Mouse (Mus musculus): ENCODE measurements around the gene Irs4. TPM values are rescaled to one million over a fixed set of nuclear protein-coding genes. Genes with fewer than 3 reads are reported as not detected.

Gene Irs4
- not detected for total RNA-seq (2022)

DNA sequence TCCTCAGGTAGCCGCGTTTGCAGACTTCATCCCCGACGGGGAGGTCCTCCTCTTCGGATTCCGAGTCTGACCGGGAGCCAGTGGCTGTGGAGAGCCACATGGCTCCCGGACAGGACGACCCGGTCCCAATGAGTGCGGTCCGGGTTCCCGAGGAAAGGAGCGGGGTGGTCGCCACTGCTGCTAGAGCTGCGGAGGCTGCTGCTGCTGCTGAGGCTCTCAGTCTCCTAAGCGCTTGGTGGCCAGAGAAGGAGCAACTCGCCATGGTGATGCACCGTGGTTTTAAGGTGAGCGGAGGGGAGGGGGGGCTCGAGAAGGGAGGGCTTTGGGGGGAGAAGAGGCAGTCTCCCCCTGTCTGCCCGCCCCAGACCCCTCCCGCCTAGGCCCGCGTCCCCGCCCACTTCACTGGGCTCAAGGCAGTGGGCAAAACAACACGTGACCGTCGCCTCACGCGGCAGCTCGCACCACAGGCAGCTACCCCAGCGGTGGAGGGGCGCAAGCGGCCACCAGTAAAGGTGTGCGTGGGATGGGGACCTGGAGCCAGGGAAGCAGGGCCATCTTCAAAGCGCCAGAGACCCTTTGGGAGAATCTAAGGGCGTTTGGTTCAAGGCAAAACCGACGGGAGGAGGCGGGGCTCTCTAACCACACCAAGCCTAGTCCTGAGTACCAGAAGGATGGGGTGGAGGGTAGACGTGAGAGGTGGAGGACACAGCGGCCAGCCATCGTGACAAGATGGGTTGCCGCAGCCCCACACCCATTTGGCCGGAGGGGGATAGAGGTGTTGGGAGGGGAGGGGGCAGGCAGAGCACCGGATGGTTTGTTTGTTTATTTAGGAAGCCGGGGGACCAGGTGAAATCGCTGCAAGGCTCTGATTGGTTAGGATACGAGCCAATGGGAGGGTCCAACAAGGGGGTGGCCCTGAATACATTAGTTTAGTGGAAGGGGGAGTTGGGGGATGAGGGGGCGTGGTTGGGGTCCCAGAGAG, at the start of gene Irs4:
Gene Irs4 (minus strand): TSS at position 327 of the 982 bp plus-strand sequence.
- DNase-seq (ENCODE audit: low spot score in 2 of 2) = no peak

DNA sequence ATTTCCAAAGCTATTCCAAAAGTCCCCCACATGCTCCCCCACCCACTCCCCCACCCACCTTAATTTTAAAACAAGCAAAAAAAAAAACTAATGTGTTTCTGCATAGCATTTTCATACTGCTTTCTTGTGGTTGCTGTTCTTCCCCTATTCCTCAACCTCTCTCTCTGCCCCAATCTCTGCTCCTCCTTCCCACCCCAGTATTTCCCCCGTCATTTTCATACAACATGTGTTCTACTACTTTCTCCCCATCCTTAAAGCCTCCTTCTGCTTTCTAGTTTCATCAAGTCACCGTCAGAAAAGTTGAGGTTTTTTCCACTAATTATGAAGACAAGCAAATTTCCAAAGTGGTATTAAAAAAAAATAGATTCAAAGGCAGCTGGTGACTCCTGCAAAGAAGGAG, 25.3 kb upstream of the Irs4 start:
- no peak for DNase-seq (ENCODE audit: low spot score in 2 of 2)

DNA sequence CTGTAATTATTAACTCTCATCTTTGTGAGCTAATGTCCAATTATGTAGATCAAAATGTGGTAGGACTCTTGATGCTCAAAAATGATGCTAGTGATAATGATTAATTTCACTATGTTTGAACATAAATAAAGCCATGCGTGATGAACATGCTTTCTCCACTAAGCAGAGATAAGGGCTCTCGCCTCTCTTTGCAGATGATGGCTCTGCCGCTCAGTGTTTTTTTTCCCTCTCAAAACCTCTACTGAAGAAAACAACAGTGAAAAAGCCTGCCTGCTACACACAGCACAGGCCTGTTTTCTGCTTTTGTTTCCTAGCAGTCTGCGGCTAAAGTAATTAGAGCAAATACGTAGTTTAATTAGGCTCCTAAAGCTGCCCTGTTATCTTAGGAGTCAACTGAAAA, 4.5 kb upstream of the Irs4 start:
- no peak for DNase-seq (ENCODE audit: low spot score in 2 of 2)

DNA sequence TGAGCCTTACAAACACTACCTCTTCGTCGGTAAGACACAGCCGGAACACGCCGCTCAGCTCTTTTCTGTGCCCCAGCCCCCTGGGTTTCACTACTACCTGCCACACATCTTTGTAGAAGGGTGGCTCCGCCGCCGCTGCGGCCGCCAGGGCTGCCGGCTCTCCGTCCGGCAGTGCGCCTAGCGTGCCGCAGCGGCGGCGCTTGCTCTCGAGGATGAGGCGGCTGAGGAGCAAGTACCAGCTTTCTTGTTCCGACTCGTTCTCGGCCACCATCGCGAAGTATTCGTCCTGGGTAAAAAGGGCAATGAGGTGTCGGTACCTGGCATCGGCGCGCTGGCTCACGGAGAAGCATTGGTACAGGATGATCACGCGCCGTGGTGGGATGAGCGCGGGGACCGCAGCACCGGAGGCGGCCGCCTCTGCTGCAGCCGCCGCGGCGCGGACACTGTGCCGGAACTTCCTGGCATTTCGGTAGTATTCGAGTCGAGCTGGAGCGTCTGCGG, 622 bp downstream of the Irs4 start:
- no peak for DNase-seq (ENCODE audit: low spot score in 2 of 2)

DNA sequence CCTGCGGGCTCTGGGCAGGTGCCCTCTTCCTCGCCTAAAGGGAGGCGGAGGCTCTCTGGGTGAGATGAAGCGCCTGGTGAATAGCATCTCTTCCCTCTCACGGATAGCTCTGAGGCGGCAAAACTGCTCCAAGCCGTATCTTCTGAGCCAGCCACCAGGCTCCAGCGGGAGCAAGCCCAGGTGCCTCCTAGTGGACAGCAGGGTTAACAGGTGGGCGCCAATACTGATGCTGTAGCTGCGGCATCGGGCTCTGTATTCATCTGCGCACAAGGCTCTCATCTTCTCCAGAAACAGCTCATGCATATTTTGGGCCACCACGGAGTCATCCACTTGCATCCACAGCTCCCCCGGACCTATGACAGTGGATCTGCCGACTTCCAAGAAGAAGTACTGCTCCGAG, 1.1 kb downstream of the Irs4 start:
- no peak for DNase-seq (ENCODE audit: low spot score in 2 of 2)

DNA sequence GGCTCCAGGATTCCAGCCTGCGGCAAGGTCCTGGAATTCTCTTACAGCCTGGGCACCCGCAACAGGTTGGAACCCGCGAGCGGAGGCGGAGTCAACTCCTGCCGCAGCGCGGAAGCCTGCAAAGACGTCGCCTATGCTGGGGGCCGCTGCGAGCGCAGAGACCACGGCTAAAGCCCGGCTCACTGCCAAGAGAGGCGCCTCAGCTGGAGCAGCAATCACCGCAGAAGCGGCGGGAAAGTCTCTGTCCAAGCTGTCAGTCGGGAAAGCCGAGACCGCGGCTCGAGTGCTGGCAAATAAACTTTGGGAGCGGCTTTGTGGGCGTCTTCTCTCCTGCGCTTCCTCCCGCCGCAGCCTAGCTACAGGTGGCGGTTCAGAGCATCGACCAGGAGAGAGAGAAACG, 3.3 kb downstream of the Irs4 start:
- DNase-seq (ENCODE audit: low spot score in 2 of 2) = no peak

Other genes with a start within 250 kb of the Irs4 start
- gene Col4a5, start 249.9 kb downstream of the Irs4 start, total RNA-seq (2022) = 1 to 10 TPM; 1.1 to 1.4 (median 1.2) TPM
- gene Gm15294, start 150.0 kb upstream of the Irs4 start, total RNA-seq (2022) = not detected

Measured in gastrocnemius, adult 8-10 months (tissue).